Mouse (Mus musculus): ENCODE results near the gene Nrl.

The Nrl gene

DNA sequence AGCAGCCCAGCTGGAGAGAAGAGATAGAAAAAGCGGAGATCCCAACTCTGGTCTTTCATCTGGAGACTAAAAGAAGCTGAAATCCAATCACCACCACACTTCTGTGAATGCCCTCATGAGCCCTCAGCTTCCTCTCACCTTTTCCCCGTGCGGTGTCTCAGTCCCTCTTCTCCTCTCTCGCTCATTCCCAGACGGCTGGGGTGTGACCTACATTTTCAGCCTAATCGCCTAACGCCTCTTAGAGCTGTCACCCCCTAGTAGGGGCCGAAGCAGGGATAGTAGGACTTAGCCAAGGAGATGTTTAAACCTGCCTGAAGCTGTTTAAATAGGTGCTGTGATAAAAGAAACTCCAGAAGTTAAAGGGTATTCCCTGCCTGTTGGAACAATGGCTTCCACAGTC is at the start of gene Nrl:
Nrl (minus strand) TSS at position 197 of the 400 bp plus-strand sequence.
- DNase-seq, result no peak

DNA sequence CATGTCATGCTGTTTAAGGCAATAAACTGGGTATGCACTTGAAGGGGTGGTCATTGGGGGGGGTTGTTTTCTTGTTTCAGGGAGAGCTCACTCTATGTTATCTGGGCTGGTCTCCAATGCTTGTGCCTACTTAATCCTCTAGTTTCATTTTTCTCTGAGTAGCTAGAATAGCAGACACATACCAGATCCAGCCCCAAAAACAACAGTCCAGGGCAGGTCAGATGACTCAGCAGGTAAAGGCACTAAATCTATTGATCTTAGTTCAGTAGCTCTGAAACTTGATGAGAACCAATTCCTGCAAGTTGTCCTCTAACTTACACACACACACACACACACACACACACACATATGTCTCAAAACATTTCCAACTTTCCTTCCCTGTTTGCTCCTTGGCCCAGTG is 47.0 kb upstream of the Nrl start:
- no peak for DNase-seq

DNA sequence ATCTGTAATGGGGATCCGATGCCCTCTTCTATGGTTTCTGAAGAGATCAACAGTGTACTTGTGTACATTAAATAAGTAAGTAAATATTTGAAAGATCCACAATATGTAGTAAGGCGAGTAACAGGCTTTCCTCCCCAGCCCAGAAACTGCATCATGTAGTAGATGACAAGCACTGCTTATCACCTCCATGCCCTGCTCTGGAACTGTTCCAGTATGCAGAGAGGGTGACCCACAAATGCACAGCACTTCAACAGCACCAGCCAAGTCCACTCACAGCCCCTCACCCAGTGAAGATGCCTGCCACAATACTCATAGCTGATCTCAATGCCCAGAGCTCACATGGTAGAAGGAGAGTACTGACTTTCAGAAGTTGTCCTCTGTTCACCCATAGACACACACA is 45.8 kb upstream of the Nrl start:
- DNase-seq, result no peak

DNA sequence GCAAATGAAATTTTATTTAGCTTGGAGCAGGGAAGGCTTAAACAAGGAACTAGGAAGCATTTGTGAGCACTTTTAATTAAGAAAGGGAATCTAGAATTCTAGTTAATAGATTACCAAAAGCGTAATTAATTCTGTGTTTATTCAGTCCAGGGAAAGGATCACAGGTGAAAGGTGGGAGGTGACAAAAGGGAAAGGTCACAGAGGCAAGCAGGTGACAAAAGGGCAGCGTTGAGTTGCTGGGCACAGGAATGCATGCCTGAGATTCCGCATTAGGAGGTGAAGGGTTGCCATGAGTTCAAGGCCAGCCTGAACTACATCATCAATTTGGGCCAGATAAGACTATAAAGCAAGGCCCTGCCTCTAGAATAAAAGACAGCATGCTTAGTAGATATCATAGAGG is 42.7 kb upstream of the Nrl start:
- no peak for DNase-seq

DNA sequence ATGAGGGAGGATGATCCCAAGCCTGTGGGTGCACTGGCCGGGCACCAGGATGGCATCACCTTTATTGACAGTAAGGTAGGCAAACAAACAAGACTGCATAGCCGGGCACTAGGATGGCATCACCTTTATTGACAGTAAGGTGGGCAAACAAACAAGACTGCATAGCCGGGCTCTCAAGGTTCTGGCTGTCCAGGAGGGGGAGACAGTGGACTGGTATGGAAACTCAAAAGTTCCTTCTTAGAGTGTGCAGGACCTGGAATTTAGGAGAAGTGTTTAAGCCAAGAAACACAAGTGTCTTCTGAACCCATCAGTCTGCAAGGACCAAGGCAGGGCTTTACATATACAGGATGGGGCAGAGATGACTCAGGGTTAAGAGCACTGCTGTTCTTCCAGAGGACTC is 41.0 kb upstream of the Nrl start:
- DNase-seq, result no peak

DNA sequence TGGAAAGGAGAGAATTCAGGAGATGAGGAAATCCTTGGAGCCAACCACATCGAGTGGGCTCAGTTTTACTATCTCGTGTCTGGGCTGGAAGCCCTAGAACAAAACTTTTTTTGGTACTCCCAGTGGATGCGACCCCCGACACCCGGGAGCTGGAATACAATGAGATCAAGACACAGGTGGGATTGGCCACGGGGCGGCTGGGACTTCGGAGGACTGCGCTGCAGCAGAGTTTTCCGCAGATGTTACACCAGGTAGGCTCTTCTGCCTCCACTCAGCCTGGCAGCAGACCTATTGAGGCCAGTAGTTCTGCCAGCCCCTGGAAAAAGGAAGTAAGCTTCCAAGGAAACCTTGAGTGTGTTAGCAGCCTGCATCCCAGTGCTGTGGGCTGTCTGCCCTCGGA is 38.5 kb upstream of the Nrl start:
- DNase-seq, result no peak

DNA sequence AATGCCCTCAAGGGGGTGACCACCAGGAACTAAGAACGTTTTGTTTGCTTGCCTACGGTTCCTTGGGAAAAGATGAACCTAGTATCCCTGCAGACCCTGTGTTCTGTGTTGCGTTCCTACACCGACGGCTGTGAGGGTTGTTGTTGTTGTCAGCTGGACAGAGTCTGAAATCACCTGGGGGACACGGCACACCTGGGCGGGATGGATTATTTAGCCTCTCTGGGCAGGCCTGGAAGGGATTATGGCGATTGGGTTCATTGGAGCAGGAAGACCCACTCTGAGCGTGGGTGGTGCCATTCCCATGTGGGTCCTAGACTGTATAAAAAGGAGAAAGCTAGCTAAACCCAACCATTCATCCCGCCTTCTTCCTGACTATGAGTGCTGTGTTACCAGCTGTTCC is 37.1 kb upstream of the Nrl start:
- no peak for DNase-seq

DNA sequence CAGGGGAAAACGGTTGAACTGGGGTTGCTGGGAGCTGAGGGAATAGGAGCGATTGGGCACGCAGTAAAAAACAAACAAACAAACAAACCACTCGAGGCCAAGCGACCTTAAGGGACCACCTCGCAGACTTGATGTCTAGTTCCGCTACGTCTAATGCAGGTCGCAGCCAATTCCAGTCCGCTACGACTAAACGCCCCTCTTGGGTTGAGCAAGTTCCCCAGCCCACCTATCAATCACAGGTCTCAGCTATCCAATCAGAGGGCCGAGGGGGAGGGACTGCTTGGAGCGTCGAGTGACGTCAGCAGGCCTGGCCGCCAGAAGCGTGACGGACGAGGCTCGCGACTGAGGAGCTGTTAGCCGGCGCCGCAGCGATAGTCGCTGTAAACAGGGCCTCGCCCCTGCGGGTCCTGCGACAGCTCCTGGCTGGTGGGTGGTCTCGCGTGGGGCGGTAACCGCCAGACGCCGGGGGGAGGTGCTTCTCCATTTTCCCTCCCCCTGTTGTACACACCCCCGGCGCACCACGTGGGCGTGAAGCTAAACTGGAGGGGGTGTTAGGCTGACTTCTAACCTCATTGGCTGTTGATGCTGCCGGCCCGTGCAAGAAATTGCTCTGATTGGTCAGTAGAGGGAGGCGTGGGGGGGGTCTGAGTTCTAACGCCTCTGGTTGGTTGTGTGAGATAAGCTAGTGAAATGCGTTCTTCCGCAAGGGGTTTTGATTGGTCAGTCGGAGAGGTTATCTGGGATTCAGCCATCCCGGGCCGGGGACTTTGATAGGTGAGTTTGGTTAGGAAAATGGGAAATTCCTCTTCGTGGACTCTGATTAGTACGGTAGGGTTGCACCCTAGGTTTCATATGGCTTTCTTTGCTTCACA is 35.7 kb upstream of the Nrl start, which contains the start of gene A730061H03Rik:
A730061H03Rik (minus strand) TSS at position 205 of the 872 bp plus-strand sequence.
- peak; percentile 96 for DNase-seq

DNA sequence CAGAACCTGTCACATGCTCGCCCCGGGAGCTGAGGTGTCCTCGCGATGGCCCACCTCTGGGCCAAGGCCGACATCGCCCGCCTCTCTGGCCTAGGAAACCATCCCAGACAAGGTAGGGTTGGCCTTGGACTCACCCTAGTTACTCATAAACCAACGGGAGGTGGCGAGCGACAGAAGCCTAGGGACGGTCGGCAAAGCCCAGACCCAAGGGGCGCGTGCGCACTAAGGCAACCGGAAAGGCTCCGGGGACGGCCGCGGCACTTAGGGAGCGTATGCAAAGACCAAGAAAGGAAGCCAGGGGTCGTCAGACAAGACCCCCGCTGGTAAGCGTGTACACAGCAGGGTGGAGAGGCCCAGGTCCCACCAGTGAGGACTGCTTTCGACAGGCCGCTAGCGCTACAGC is 35.0 kb upstream of the Nrl start, which contains the start of gene Dcaf11:
Dcaf11 (plus strand) TSS at position 208 of the 403 bp plus-strand sequence.
- DNase-seq, result peak; percentile 88

DNA sequence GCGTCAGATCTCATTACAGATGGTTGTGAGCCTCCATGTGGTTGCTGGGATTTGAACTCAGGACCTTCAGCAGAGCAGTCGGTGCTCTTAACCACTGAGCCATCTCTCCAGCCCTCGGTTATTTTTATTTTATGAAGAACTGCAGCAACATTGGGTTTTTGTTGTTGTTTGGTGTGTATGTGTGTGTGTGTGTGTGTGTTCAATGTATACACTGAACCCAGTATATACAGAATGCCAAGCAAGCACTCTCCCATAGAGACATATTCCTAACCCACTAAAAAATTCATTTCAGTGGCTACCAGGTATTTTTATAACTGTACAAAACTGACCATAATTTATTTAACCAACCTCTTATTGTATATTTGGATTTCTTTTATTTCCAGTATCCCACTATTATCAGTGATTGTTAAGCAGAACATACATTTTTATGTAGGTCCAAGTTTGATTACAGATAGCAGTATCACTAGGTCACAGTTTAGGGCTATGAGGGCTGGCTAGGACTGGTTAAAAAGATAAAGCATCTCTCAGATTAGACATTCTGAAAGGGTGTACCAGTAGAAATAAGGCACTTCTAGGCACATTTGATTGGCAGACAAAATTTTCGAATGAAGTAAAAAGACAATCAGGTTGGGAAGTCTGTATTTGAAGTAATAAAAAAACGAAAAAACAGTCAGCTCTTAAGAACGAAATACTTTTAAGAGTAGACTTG is 34.1 kb upstream of the Nrl start:
- DNase-seq, result no peak

DNA sequence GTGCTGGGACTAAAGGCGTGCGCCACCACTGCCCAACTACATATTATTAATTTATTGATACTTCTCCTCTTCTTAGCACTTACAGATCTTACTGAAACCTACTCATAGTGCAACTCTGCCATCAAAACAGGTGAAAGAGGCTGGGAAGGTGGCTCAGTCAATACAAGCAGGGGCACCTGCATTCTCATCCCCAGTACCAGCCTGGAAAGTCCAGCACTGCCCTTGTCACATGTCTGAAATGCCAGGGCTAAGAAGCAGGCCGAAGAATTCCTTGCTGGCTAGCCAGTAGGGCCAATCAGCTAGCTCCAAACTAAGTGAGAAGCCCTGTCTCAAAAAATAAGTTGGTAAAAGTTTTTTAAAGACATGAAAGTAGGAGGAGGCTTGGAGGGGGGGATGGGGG is 32.8 kb upstream of the Nrl start:
- DNase-seq, result no peak

DNA sequence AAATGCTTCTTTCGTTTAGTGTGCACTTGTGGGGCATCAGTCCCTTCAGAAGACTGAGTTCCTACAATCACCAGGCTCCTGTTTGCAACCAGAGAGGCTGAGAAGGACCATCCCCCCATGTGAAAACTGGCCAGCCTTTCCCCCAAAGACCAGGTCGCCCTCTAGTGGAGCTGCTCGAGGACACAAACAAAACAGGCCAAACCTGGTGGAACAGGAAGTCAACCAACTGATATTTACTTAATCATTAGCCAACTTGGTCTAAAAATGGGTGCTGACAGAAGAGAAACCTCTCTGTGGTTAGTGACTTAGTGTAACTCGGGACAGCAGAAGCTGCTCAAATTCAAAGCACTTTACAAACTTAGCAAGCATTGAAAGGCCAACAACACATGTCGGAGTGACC is 32.2 kb upstream of the Nrl start:
- peak; percentile 74 for DNase-seq

DNA sequence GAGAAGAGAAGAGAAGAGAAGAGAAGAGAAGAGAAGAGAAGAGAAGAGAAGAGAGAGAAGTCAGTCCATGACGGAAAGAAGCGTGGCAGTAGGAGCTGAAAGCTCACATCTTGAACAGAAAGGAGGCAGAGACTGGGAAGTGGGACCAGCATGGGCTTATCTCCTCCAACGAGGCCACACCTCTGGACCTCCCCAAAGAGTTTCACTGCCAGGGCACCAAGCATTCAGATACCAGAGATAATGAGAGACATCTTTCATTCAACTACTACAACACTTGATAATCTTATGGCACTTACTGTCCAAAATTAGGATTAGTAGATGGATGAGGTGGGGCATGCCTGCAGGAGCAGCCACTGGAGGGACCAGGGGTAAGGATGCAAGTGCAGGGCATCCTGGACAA is 31.0 kb upstream of the Nrl start:
- DNase-seq, result no peak

DNA sequence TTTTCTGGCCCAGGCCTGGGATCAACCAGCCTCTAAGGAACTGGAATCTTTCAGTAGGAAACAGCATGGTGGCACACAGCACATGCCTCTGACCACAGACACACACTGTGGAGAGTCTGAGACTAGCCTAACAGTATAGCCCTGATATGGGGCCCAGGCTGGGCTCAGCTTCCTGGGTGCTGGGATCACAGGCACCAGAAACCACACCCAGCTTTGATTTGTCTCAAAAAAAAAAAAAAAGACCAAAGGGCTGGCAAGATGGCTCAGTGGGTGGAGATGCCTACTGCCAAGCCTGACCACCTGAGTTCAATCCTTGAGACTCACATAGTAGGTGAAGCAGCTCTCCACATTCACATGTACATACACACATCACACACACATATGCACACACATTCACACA is 29.9 kb upstream of the Nrl start:
- DNase-seq, result no peak

DNA sequence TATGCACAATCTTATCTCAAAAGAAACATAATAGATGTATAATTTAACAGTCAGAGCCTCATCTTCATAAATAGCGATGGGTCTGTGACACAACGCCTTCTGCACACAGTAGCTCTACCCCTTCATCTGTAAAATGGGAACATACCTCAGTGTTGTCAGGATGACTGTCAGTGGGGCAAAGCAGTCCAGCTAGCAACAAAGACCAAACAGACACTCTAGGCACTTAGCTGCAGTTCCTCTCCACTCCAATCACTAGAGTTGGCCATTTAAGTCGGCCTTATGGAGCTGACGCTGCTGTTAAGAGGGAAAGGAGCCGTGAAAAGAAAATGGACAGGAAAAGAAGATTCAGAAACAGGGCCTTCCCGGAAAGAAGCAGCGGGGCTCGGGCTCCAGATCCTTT is 27.0 kb upstream of the Nrl start:
- DNase-seq, result no peak

DNA sequence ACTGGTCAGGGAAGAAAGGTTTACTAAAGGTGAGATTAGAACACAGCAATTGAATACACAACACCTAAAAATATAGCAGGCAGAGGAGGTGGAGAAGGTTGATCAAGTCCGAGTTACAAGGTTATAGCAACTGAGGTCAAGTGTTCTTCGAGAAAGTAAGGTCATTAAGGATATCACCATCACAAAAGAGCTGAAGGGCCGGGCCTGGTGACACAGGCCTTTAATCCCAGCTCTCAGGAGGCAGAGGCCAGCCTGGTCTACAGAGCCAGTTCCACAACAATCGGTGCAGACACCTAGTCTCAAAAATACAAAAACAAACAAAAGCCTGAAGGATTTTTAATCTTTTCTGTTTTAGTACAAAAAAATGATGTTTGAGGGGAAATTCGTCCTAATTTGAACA is 26.6 kb upstream of the Nrl start:
- DNase-seq, result no peak

DNA sequence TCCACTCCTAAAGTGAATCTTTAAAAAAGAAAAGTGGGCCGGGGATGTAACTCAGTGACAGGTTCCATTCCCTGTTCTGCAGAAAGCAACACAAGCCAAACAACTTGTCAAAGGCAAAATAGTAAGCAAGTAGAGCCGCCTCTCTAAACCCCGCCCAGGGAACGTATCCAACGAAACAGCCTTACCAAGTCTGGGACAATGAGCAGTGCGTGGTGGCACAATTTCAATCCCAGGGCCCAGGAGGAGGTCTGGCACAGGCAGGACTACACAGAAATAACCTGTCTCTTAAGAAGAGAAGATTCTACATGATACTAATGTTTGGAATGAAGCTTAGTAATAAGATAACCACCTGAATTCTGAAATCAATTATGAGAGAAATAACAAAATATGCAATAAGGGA is 25.4 kb upstream of the Nrl start:
- no peak for DNase-seq

DNA sequence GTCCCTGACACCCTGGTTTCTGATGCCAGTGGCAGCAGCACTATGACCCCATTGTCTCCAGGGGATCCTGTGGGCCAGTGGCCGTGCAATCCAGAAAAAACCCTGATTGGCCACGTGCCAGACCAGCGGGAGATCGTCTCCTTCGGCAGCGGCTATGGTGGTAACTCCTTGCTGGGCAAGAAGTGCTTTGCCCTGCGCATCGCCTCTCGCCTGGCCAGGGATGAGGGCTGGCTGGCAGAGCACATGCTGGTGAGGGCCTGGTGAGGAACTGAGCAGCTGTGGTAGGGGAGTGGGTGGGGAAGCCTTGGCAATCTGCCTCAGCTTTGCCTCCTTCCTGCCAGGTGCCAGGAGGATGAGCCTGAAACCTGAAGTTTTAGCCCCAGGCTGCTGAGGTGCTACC is 19.6 kb upstream of the Nrl start:
- peak; percentile 31 for DNase-seq

DNA sequence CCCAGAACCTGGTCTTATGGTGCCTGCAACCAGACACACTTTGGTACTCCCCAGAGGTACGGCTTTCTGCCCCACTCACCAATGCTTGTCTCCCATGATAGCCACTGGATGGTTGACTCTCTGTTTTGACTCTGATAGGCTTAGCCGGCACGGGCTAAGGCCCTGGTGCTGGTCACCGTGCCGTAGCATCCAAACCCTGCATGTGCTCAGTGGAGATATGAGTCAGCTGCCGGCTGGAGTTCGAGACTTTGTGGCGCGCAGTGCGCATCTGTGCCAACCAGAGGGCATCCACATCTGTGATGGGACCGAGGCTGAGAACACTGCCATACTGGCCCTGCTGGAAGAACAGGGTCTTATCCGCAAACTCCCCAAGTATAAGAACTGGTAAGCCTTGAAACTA is 17.5 kb upstream of the Nrl start:
- DNase-seq, result no peak

DNA sequence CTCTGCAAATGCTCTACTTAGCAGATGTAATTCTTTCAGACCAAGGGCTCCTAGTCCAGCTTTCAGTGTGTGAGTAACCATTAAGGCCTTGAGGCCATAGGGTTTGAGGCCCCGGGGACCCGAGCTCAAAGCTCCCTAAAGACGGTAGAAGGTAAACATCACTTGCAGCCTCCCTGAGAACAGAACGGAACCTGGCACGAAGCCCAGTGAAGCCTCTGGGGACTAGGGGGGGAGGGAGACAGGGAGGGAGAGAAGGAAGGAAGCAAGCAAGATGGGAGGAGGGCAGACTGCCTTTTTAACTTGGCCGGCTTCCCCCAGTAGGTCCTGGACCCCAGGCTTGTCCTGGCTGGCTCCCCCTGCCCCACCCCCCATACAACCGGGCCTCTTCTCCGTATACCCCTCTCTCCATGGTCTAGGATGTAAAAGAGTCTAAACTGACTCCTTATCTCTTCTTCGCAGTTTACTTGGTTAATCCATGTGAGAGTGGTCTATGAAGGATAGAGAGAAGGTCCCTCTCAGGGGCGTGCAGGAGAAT is 16.1 kb upstream of the Nrl start:
- peak; percentile 85 for DNase-seq

DNA sequence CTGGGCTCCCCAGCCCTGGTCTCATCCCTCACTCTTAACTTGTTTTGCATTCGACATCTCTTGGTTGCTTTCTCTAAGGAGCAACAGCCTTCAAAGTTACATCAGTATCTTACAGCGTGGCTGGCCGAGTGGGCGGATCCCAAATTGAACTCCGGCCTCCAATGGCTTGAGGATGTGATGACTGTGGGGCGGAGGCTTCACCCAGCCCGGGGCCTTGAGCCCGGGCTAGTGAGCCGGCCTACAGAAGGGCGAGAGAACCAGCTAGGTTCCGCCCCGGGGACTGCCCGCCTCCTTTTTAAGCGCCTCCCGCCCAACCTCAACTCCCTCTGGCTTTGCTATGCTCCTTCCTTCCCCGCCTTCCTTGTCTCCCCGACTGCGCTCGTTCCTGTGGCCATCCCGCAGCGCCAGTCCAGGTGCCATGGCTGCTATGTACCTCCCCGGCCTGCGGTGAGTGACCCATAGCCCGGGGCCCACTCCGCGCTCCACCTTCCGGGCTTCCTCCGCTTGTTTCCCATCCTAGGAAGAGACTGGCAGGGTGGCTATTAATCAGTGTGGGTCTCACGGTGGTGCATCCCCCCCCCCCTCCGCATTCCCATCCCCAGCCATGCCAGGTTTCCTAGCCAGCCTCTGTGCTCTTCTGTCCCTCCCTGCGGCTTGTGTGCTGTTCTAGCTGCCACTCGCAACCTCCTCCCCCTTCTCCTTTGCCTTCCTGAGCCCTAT is 15.4 kb upstream of the Nrl start, which contains the start of gene Pck2:
Pck2 (plus strand) TSS at position 200 of the 720 bp plus-strand sequence.
- DNase-seq, result peak; percentile 55

DNA sequence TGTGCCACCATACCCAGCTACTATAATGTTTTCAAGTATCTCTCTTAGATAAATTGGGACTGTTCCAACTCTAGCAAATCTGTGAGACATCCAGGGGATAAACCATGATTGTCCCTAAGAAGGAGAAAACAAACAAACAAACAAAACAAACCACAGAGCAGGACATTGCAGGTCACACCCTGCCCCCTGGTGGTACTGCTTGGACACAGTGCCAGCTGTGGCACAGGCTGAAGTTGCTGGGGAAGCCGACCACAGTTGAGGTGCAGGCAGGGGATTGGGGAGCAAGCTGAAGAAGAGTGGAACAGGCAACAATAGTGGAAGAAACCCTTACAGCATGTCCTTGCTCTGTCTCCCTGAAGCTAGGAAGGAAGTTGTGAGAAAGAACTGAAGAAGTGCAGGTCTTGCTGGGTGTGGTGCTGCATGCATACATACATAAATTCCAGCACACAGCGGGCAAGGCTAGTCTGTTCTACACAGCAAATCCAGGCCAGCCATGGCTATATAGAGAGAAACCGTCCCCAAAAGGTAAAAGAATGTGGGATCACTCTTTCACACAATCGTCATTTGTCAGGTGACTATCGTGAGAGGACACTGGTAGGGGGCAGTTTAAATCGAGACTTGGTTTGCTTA is 11.4 kb upstream of the Nrl start:
- peak; percentile 53 for DNase-seq

DNA sequence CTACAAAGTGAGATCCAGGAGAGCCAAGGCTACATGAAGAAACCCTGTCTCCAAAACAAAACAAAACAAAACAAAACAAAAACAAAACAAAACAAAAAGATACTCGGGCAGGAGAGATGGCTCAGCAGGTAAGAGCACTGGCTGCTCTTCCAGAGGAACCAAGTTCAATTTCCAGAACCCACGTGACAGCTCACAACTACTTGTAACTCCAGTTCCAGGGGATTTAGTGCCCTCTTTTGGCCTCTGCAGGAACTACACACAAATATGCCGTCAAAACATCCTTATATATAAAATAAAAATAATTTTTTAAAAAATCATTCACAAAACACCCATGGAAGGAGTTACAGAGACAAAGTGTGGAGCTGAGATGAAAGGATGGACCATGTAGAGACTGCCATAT is 3.2 kb upstream of the Nrl start:
- DNase-seq, result no peak

All from right cerebral cortex, postnatal 4 days (tissue).